Mouse (Mus musculus) layer of hippocampus, adult 9-11 months (tissue): ENCODE measurements around the gene Gfap.

Experiments
- DNase-seq: peaks from one replicate; pipeline ENCODE4 v3.0.0; 2022

Gene Gfap

GRCm38 (mm10) chr11:102900763-102901162, at the start of gene Gfap:
Gfap (minus strand) TSS chr11:102900912.
- peak; percentile 55 for DNase-seq

GRCm38 (mm10) chr11:102948043-102948961, 47.6 kb upstream of the Gfap start:
- DNase-seq, result no peak

- no peak for DNase-seq
Observed at GRCm38 (mm10) chr11:102946992-102947343, 46.3 kb upstream of the Gfap start.

GRCm38 (mm10) chr11:102946265-102946991, 45.7 kb upstream of the Gfap start, which contains the start of gene C1ql1:
C1ql1 (minus strand) TSS chr11:102946688.
- peak; percentile 53 for DNase-seq

- DNase-seq, result no peak
Observed at GRCm38 (mm10) chr11:102945306-102946264, 44.9 kb upstream of the Gfap start.

GRCm38 (mm10) chr11:102941236-102941635, 40.5 kb upstream of the Gfap start:
- DNase-seq, result no peak

- peak; percentile 23 for DNase-seq
Observed at GRCm38 (mm10) chr11:102939024-102939675, 38.4 kb upstream of the Gfap start.

- DNase-seq, result peak; percentile 51
Observed at GRCm38 (mm10) chr11:102937529-102938182, 36.9 kb upstream of the Gfap start.

- no peak for DNase-seq
Observed at GRCm38 (mm10) chr11:102936272-102936671, 35.6 kb upstream of the Gfap start.

GRCm38 (mm10) chr11:102930672-102931071, 30.0 kb upstream of the Gfap start:
- peak; percentile 26 for DNase-seq

GRCm38 (mm10) chr11:102925351-102925717, 24.6 kb upstream of the Gfap start:
- DNase-seq, result no peak

- peak; percentile 94 for DNase-seq
Observed at GRCm38 (mm10) chr11:102924557-102925350, 24.0 kb upstream of the Gfap start, which contains the start of gene Kif18b. Kif18b (minus strand) TSS chr11:102925124.

- DNase-seq, result no peak
Observed at GRCm38 (mm10) chr11:102921491-102921890, 20.8 kb upstream of the Gfap start.

- no peak for DNase-seq
Observed at GRCm38 (mm10) chr11:102918077-102918476, 17.4 kb upstream of the Gfap start.

GRCm38 (mm10) chr11:102915380-102915779, 14.7 kb upstream of the Gfap start:
- DNase-seq, result no peak

- no peak for DNase-seq
Observed at GRCm38 (mm10) chr11:102911376-102911775, 10.7 kb upstream of the Gfap start.

GRCm38 (mm10) chr11:102903654-102904053, 2.9 kb upstream of the Gfap start:
- DNase-seq, result no peak

- no peak for DNase-seq
Observed at GRCm38 (mm10) chr11:102902107-102902506, 1.4 kb upstream of the Gfap start.

- DNase-seq, result no peak
Observed at GRCm38 (mm10) chr11:102901199-102901598, 487 bp upstream of the Gfap start.

- DNase-seq, result peak; percentile 82
Observed at GRCm38 (mm10) chr11:102898408-102898807, 2.3 kb downstream of the Gfap start.

- no peak for DNase-seq
Observed at GRCm38 (mm10) chr11:102896641-102897040, 4.1 kb downstream of the Gfap start.
